Mouse (Mus musculus): Measurements from ENCODE around the gene Deaf1. TPM values are rescaled to one million over a fixed set of nuclear protein-coding genes. Genes with fewer than 3 reads are reported as not detected.
A peak's percentile ranks its signal among the peaks of the same experiment; 100 is the strongest.

The Deaf1 gene
- total and polyA plus RNA-seq, 3 experiments: 9.8 to 13.5 (median 10.8) TPM

GRCm38 (mm10) chr7:141343230-141343629 lies 15.7 kb upstream of the Deaf1 start:
- intact Hi-C loops (cut with DNase I): no loop called here
- Histone ChIP-seq H3K27ac (no peak overlapping the region), H3K36me3 (ENCODE audit: control insufficient read depth, insufficient read depth, low read length) (no peaks in the 10 kb centered on the region), H3K4me1 (ENCODE audit: control insufficient read depth, insufficient read depth, low read length) (no peaks in the 10 kb centered on the region; the same call in 1 of the 2 replicates), H3K79me2 (replicated peaks; ENCODE audit: control insufficient read depth, insufficient read depth, low read length) (no peaks in the 10 kb centered on the region), H3K4me3 (no peak overlapping the region), H3K9ac (ENCODE audit: low read depth, low read length) (no peak overlapping the region), H3K27me3 (ENCODE audit: control insufficient read depth, insufficient read depth, low read length) (no peaks in the 10 kb centered on the region)
- TF ChIP-seq POLR2A (IDR thresholded peaks at IDR 0.05; ENCODE audit: insufficient read depth, low read depth, low read length) (no peak), CTCF (IDR thresholded peaks at IDR 0.05) (no peak), EP300 (IDR thresholded peaks at IDR 0.05; ENCODE audit: insufficient read depth, low read depth, low read length) (no peak)
- 77% methylated on average over 2 of the region's 2 CpGs for WGBS
- DNase-seq: no peak

DNA sequence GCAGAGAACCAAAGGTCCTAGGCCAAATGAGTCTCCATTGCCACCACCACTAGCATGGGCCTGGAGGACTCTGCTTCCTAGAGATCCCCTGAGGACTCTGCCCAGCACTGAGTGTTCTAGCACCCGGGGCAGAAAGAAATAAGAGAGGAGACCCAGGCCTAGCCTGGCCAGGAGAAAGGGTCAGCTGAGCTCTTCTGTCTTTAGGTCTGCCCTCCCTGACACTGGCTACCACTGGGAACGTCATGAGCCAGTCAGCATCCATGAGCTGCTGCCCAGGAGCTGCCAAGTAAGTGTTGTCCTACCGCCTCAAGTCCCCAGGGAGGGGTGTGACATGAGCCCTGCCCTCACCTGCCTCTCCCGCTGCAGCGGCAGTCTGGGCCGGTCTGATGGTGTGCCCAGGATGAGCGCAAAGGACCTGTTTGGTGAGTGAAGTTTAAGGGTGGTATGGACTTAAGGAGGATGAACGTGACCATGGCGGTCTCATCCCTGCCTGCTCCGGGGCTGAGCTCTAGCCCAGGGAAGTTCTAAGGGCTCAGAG lies 14.3 kb upstream of the Deaf1 start:
- H3K4me1 ChIP-seq (ENCODE audit: control insufficient read depth, insufficient read depth, low read length): peaks cover 5% of the 10 kb centered on the region
- no peak overlapping the region for H3K9ac ChIP-seq (ENCODE audit: low read depth, low read length)
- TF ChIP-seq EP300 (IDR thresholded peaks at IDR 0.05; ENCODE audit: insufficient read depth, low read depth, low read length) (no peak), POLR2A (IDR thresholded peaks at IDR 0.05; ENCODE audit: insufficient read depth, low read depth, low read length) (no peak), CTCF (IDR thresholded peaks at IDR 0.05) (no peak)
- no peaks in the 10 kb centered on the region for H3K27me3 ChIP-seq (ENCODE audit: control insufficient read depth, insufficient read depth, low read length)
- no peak for DNase-seq
- intact Hi-C loops (cut with DNase I): no loop called here
- H3K27ac ChIP-seq: no peak overlapping the region
- no peak overlapping the region for H3K4me3 ChIP-seq
- 81% methylated on average over 10 of the region's 10 CpGs for WGBS
- no peaks in the 10 kb centered on the region for H3K79me2 ChIP-seq (replicated peaks; ENCODE audit: control insufficient read depth, insufficient read depth, low read length)
- H3K36me3 ChIP-seq (ENCODE audit: control insufficient read depth, insufficient read depth, low read length): no peaks in the 10 kb centered on the region

- intact Hi-C loops (cut with DNase I): no loop called here
- Histone ChIP-seq H3K36me3 (ENCODE audit: control insufficient read depth, insufficient read depth, low read length) (no peaks in the 10 kb centered on the region), H3K4me1 (ENCODE audit: control insufficient read depth, insufficient read depth, low read length) (peaks cover 5% of the 10 kb centered on the region), H3K79me2 (replicated peaks; ENCODE audit: control insufficient read depth, insufficient read depth, low read length) (no peaks in the 10 kb centered on the region), H3K27me3 (ENCODE audit: control insufficient read depth, insufficient read depth, low read length) (no peaks in the 10 kb centered on the region), H3K27ac (no peak overlapping the region), H3K4me3 (no peak overlapping the region), H3K9ac (ENCODE audit: low read depth, low read length) (no peak overlapping the region)
- 87% methylated on average over 6 of the region's 6 CpGs for WGBS
- DNase-seq: no peak
- TF ChIP-seq POLR2A (IDR thresholded peaks at IDR 0.05; ENCODE audit: insufficient read depth, low read depth, low read length) (no peak), EP300 (IDR thresholded peaks at IDR 0.05; ENCODE audit: insufficient read depth, low read depth, low read length) (no peak), CTCF (IDR thresholded peaks at IDR 0.05) (no peak)
Observed at GRCm38 (mm10) chr7:141340476-141340875, 13.0 kb upstream of the Deaf1 start.

GRCm38 (mm10) chr7:141340023-141340422 lies 12.5 kb upstream of the Deaf1 start:
- 85% methylated on average over 7 of the region's 7 CpGs for WGBS
- no peak for TF ChIP-seq EP300 (IDR thresholded peaks at IDR 0.05; ENCODE audit: insufficient read depth, low read depth, low read length)
- TF ChIP-seq CTCF (IDR thresholded peaks at IDR 0.05): no peak
- TF ChIP-seq POLR2A (IDR thresholded peaks at IDR 0.05; ENCODE audit: insufficient read depth, low read depth, low read length): no peak
- Histone ChIP-seq H3K4me3 (no peak overlapping the region), H3K36me3 (ENCODE audit: control insufficient read depth, insufficient read depth, low read length) (no peaks in the 10 kb centered on the region), H3K27ac (no peak overlapping the region), H3K4me1 (ENCODE audit: control insufficient read depth, insufficient read depth, low read length) (peaks cover 5% of the 10 kb centered on the region), H3K9ac (ENCODE audit: low read depth, low read length) (no peak overlapping the region), H3K79me2 (replicated peaks; ENCODE audit: control insufficient read depth, insufficient read depth, low read length) (no peaks in the 10 kb centered on the region), H3K27me3 (ENCODE audit: control insufficient read depth, insufficient read depth, low read length) (no peaks in the 10 kb centered on the region)
- intact Hi-C loops (cut with DNase I): no loop called here
- DNase-seq: no peak

DNA sequence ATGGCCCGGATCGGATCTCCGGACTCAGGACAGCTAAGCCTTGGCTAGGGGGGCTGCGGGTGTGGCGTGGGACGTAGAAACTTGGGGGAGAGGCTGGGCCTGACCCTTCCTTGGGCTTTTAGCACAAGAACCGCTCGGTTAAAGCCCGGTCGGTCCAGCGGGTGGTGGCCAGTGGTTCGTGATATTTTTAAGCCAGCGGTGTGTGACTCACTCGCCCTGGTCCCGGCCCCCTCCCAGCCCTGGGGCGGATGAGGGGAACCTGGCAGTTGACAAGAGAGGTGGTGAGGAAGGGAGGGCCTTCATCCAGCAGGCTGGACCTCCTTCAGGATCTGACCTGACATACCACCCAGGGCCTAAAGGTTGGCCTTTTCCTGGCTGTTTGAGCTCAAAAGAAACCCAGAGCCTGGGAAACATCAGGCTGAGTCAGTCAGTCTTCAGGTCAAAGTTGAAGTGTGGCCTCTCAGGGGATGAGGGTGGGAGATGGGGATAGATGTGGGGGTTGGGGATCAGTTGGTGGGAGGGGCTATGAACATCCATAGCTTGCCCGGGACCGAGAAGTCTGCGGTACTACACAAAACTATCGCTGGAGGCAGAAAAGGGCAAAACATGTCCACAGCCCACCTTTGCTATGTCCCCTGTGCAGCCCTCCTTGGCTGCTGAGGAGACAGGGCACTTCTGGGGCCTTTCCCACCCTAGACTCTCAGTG lies 11.9 kb upstream of the Deaf1 start:
- no peak for TF ChIP-seq EP300 (IDR thresholded peaks at IDR 0.05; ENCODE audit: insufficient read depth, low read depth, low read length)
- no peak for TF ChIP-seq POLR2A (IDR thresholded peaks at IDR 0.05; ENCODE audit: insufficient read depth, low read depth, low read length)
- no peak for TF ChIP-seq CTCF (IDR thresholded peaks at IDR 0.05)
- 52% methylated on average over 20 of the region's 20 CpGs for WGBS
- H3K9ac ChIP-seq (ENCODE audit: low read depth, low read length): no peak overlapping the region
- DNase-seq: no peak
- peak overlapping the region; percentile 33; the same call in 1 of the 2 replicates for H3K4me3 ChIP-seq
- intact Hi-C loops (cut with DNase I): no loop called here
- H3K36me3 ChIP-seq (ENCODE audit: control insufficient read depth, insufficient read depth, low read length): no peaks in the 10 kb centered on the region
- H3K27me3 ChIP-seq (ENCODE audit: control insufficient read depth, insufficient read depth, low read length): no peaks in the 10 kb centered on the region
- H3K27ac ChIP-seq: peak overlapping the region; percentile 54
- peaks cover 5% of the 10 kb centered on the region for H3K4me1 ChIP-seq (ENCODE audit: control insufficient read depth, insufficient read depth, low read length)
- H3K79me2 ChIP-seq (replicated peaks; ENCODE audit: control insufficient read depth, insufficient read depth, low read length): no peaks in the 10 kb centered on the region

- H3K79me2 ChIP-seq (replicated peaks; ENCODE audit: control insufficient read depth, insufficient read depth, low read length): no peaks in the 10 kb centered on the region
- intact Hi-C loops (cut with DNase I): no loop called here
- H3K27ac ChIP-seq: peak within 1 kb of the TSS; percentile 54
- H3K4me1 ChIP-seq (ENCODE audit: control insufficient read depth, insufficient read depth, low read length): peaks cover 5% of the 10 kb centered on the region
- peak within 1 kb of the TSS; percentile 33 for H3K4me3 ChIP-seq
- peak in 1 of 2 experiments; percentile 37 for DNase-seq
- TF ChIP-seq POLR2A (IDR thresholded peaks at IDR 0.05; ENCODE audit: insufficient read depth, low read depth, low read length) (no peak), EP300 (IDR thresholded peaks at IDR 0.05; ENCODE audit: insufficient read depth, low read depth, low read length) (no peak), CTCF (IDR thresholded peaks at IDR 0.05) (peak; percentile 41)
- 11% methylated on average over 23 of the region's 23 CpGs for WGBS
- H3K9ac ChIP-seq (ENCODE audit: low read depth, low read length): peak within 1 kb of the TSS; percentile 43
- H3K27me3 ChIP-seq (ENCODE audit: control insufficient read depth, insufficient read depth, low read length): no peaks in the 10 kb centered on the region
- H3K36me3 ChIP-seq (ENCODE audit: control insufficient read depth, insufficient read depth, low read length): no peaks in the 10 kb centered on the region
Observed at GRCm38 (mm10) chr7:141338576-141339131, 11.2 kb upstream of the Deaf1 start, which contains the start of gene Eps8l2. Gene Eps8l2, plus strand, starts transcription at chr7:141338880.

All from heart, adult 2 months (tissue).